Mouse (Mus musculus): ENCODE data around the gene Mt2. TPM values are rescaled to one million over a fixed set of nuclear protein-coding genes. Genes with fewer than 3 reads are reported as not detected.

Mt2 gene
- total RNA-seq, 2 experiments from 2014 or later, result 138 to 410 TPM

GRCm38 (mm10) chr8:94199202-94199869 is 26.9 kb downstream of the Mt2 start:
- peak; percentile 59 to 64 for DNase-seq

DNA sequence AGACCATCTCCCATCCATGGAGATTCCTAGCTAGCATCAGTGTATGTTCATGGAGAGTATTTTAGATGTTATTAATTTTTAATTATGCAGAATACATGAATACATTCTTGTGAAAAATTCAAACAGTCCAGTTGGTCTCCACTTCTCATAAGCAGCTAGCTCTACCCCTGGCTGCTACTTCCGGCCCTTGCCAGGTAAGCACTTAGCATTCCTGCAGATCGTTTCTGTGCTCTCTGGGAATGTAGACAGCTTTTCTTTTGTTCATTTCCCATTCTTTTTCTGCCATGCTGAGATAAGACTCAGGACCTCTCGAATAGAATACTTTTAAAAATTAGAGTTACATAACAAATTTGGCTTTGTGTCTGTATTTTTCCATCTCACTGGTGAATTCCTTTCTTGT is 31.6 kb downstream of the Mt2 start:
- DNase-seq, result no peak

DNA sequence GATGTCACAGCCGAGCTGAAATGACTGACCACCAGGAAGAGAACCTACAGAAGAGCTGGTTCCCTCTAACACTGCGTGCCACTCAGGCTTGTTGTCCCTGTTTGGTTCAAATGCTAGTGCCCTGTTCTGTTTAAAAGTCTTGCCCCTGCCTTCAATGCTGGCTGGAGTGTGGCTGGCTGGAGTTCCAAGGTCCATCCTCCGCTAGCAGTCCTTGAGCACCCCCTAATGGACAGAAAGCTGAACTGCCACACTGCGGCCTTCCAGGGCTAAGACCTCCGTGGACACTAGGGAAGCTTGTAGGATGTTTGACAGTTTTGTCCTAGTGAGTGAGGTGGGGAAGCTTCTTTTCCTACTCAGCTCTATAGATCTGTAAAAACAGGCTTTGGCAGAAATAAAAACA is 33.3 kb downstream of the Mt2 start:
- peak; percentile 82 for DNase-seq

GRCm38 (mm10) chr8:94206256-94206655 is 33.8 kb downstream of the Mt2 start:
- DNase-seq, result no peak

DNA sequence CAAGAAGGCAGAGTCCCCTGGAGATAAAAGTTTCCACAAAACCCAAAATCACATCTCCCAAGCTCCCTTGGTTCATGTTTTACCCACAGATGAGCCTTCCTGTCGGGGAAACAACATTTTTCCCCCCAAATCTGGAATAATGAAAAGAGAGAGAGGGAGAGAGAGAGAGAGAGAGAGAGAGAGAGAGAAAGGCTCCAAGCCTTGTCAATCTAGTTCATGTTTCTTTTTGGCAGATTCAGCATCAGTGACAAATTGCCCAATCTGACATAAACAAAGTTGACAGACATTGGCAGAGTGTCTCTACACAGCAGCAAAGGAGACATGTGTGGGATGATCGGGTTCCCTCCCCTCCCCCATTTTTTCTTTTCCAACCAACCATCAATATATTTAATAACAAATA is 35.0 kb downstream of the Mt2 start:
- no peak for DNase-seq

DNA sequence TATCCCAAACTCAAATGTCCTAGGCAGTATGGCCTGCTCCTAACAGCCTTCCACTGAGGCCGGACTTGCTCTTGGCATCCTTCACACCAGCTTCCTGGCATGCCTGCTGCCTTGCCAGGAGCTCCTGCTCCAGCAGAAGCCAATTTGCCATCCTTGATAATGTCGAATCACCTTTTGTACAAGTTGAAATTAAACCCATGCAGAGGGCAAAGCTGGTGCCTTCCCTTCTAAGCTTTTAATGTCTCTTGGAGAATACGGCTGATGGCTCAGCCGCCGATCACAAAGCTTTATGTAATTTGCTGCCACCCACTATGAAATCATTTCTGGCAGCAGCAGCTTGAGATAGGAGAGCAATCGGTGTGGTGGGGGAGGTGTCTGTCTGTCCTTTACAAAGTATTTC is 37.2 kb downstream of the Mt2 start:
- no peak for DNase-seq

DNA sequence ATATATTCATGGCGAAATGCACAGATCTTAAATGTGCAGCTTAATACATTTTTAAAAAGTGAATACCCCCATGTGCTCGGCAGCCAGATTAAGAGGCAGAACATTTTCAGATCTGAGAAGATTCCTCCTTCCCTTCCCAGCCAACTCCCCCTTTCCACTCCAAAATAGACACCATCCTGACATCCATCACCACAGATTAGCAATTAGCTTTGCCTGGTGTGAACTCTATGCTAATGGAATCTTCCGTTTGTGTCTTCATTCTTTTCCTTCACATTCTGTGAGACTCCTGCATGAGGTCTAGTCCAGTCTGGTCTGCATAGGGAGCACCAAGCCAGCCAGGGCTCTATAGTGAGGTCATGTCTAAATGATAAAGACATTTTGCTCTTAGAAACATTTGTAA is 37.8 kb downstream of the Mt2 start:
- DNase-seq, result no peak

GRCm38 (mm10) chr8:94213819-94214218 is 41.4 kb downstream of the Mt2 start:
- no peak for DNase-seq

GRCm38 (mm10) chr8:94214252-94215173 is 42.0 kb downstream of the Mt2 start, which contains the start of gene Nup93:
Gene Nup93, plus strand, starts transcription at chr8:94214564.
- DNase-seq, result peak; percentile 98 to 99

Other genes starting within 250 kb of the Mt2 start
- 100 to 1,000 TPM; 232 to 320 TPM for gene Amfr, start 159.8 kb upstream of the Mt2 start, total RNA-seq (2021)
- 10 to 100 TPM; 39.6 to 39.9 TPM for gene Nudt21, start 135.6 kb upstream of the Mt2 start, total RNA-seq (2021)
- gene Ogfod1, start 135.5 kb upstream of the Mt2 start, total RNA-seq (2021), result 10 to 100 TPM; 20.7 to 21.0 TPM
- 10 to 100 TPM; 16.6 to 21.2 TPM for gene Bbs2, start 73.7 kb upstream of the Mt2 start, total RNA-seq (2021)
- not detected for gene Mt4, start 35.5 kb upstream of the Mt2 start, total RNA-seq (2021)
- gene Mt3, start 20.1 kb upstream of the Mt2 start, total RNA-seq (2021), result 1 to 10 TPM; 4.1 to 5.9 TPM
- 100 to 1,000 TPM; 298 to 394 TPM for gene Mt1, start 6.4 kb downstream of the Mt2 start, total RNA-seq (2021)
- gene Nup93, start 41.9 kb downstream of the Mt2 start, total RNA-seq (2021), result 10 to 100 TPM; 15.7 to 16.1 TPM
- gene Slc12a3, start 156.5 kb downstream of the Mt2 start, total RNA-seq (2021), result not detected
- 100 to 1,000 TPM; 109 to 110 TPM for gene Herpud1, start 213.8 kb downstream of the Mt2 start, total RNA-seq (2021)